Mouse (Mus musculus) olfactory bulb, adult 2 months (tissue): ENCODE measurements around the gene Ier5l. TPM values are rescaled to one million over a fixed set of nuclear protein-coding genes. Genes with fewer than 3 reads are reported as not detected.

Source experiments
- H3K27ac ChIP-seq: fragments of 200-500 bp; 2 replicates; pipeline ENCODE4 v1.5.1; 2012; ENCODE audit warnings: low read depth, low read length; ENCODE audit not compliant: insufficient read depth
- H3K4me1 ChIP-seq: fragments of 200-500 bp; 2 replicates; pipeline ENCODE4 v1.6.1; 2012; ENCODE audit warnings: low read length; ENCODE audit not compliant: control insufficient read depth, insufficient read depth
- H3K4me3 ChIP-seq: fragments of 200-500 bp; 2 replicates; pipeline ENCODE4 v1.5.1; 2012; ENCODE audit warnings: mild to moderate bottlenecking, low read depth, low read length, moderate library complexity; ENCODE audit not compliant: insufficient read depth
- CTCF ChIP-seq: fragments of 200-500 bp; IDR thresholded peaks from 2 replicates; pipeline ENCODE4 v1.5.1; 2012; ENCODE audit warnings: low read depth, mild to moderate bottlenecking, low read length, moderate library complexity; ENCODE audit not compliant: insufficient read depth
- POLR2A ChIP-seq: fragments of 200-500 bp; IDR thresholded peaks from 2 replicates; pipeline ENCODE4 v1.6.1; 2012; ENCODE audit warnings: mild to moderate bottlenecking, low read depth, low read length, moderate library complexity; ENCODE audit not compliant: insufficient read depth
- WGBS: fragments of 180-500 bp; shearing (Covaris S2); methylation state at CpG from one replicate; pipeline ENCODE4 v1.1.7; 2018; 5-methylcytosine and 5-hydroxymethylcytosine counted together
- polyA plus RNA-seq: library from polyadenylated mRNA; stranded (reverse); fragments of >200 nt; gene quantifications from 2 replicates; pipeline ENCODE4 v1.2.4, GENCODE M21; 2012; ENCODE audit warnings: low replicate concordance; ENCODE audit not compliant: missing spikeins, insufficient read depth, insufficient read length

The Ier5l gene
- polyA plus RNA-seq, 1 experiment: not detected

- 78% methylated on average over 8 of the region's 8 CpGs for WGBS
- TF ChIP-seq POLR2A: no peak
- no peak for TF ChIP-seq CTCF
- peaks cover 10% of the 10 kb centered on the region for H3K4me1 ChIP-seq
- H3K4me3 ChIP-seq: no peak overlapping the region
- no peak overlapping the region for H3K27ac ChIP-seq
Observed at GRCm38 (mm10) chr2:30495000-30495908, 21.2 kb upstream of the Ier5l start.

- no peak overlapping the region for H3K27ac ChIP-seq
- H3K4me1 ChIP-seq: 0 out of 2 replicates have a peak, but pooled peaks cover 5% of the 10 kb centered on the region
- no peak overlapping the region for H3K4me3 ChIP-seq
- 89% methylated on average over 2 of the region's 2 CpGs for WGBS
- TF ChIP-seq CTCF: no peak
- no peak for TF ChIP-seq POLR2A
Observed at GRCm38 (mm10) chr2:30490384-30490783, 16.4 kb upstream of the Ier5l start.

- 0 out of 2 replicates have a peak, but pooled peaks cover 5% of the 10 kb centered on the region for H3K4me1 ChIP-seq
- 48% methylated on average over 7 of the region's 7 CpGs for WGBS
- no peak for TF ChIP-seq CTCF
- no peak for TF ChIP-seq POLR2A
- H3K27ac ChIP-seq: no peak overlapping the region
- H3K4me3 ChIP-seq: no peak overlapping the region
Observed at GRCm38 (mm10) chr2:30487597-30487996, 13.6 kb upstream of the Ier5l start.

- WGBS: 94% methylated on average over 1 of the region's 1 CpGs
- Histone ChIP-seq H3K4me1 (peaks cover 5% of the 10 kb centered on the region), H3K4me3 (no peak overlapping the region), H3K27ac (no peak overlapping the region)
- TF ChIP-seq POLR2A (no peak), CTCF (no peak)
Observed at GRCm38 (mm10) chr2:30478526-30478925, 4.5 kb upstream of the Ier5l start.

- Histone ChIP-seq H3K4me1 (peaks cover 10% of the 10 kb centered on the region), H3K27ac (no peak overlapping the region), H3K4me3 (no peak overlapping the region)
- WGBS: 92% methylated on average over 2 of the region's 2 CpGs
- TF ChIP-seq CTCF: no peak
- TF ChIP-seq POLR2A: no peak
Observed at GRCm38 (mm10) chr2:30476241-30476640, 2.2 kb upstream of the Ier5l start.

GRCm38 (mm10) chr2:30475457-30475856, 1.4 kb upstream of the Ier5l start:
- Histone ChIP-seq H3K4me3 (no peak overlapping the region), H3K4me1 (peaks cover 14% of the 10 kb centered on the region), H3K27ac (no peak overlapping the region)
- 87% methylated on average over 7 of the region's 7 CpGs for WGBS
- TF ChIP-seq CTCF (no peak), POLR2A (no peak)

- 42% methylated on average over 4 of the region's 4 CpGs for WGBS
- peaks cover 14% of the 10 kb centered on the region for H3K4me1 ChIP-seq
- H3K4me3 ChIP-seq: no peak overlapping the region
- no peak overlapping the region for H3K27ac ChIP-seq
- no peak for TF ChIP-seq CTCF
- no peak for TF ChIP-seq POLR2A
Observed at GRCm38 (mm10) chr2:30474776-30475175, 757 bp upstream of the Ier5l start.

GRCm38 (mm10) chr2:30473431-30474031, 488 bp downstream of the Ier5l start:
- peak overlapping the region; percentile 68 for H3K27ac ChIP-seq
- TF ChIP-seq CTCF (no peak), POLR2A (no peak)
- peaks cover 23% of the 10 kb centered on the region for H3K4me1 ChIP-seq
- peak overlapping the region; percentile 73 for H3K4me3 ChIP-seq
- WGBS: 3% methylated on average over 80 of the region's 80 CpGs

GRCm38 (mm10) chr2:30472731-30473351, 1.2 kb downstream of the Ier5l start:
- TF ChIP-seq CTCF: no peak
- no peak for TF ChIP-seq POLR2A
- peaks cover 23% of the 10 kb centered on the region for H3K4me1 ChIP-seq
- H3K27ac ChIP-seq: peak overlapping the region; percentile 66
- peak overlapping the region; percentile 73 for H3K4me3 ChIP-seq
- under 1% methylated on average over 59 of the region's 60 CpGs for WGBS
